Mouse (Mus musculus) embryonic facial prominence, embryonic 15.5 days (tissue): ENCODE measurements around the gene Nup160. TPM values are rescaled to one million over a fixed set of nuclear protein-coding genes. Genes with fewer than 3 reads are reported as not detected.

Experiments
- ATAC-seq: fragments of 200-750 bp; cut with Nextera tagmentation; 2 replicates; pipeline ENCODE4 v1.8.0; 2017; ENCODE audit warnings: low read depth, moderate TSS enrichment; ENCODE audit not compliant: insufficient number of reproducible peaks, low FRiP score, low TSS enrichment
- H3K27ac ChIP-seq: fragments of 300-500 bp; sonication (generic); replicated peaks from 2 replicates; pipeline ENCODE4 v1.5.1; 2015; ENCODE audit warnings: mild to moderate bottlenecking, inconsistent platforms
- H3K27me3 ChIP-seq: fragments of 300-500 bp; sonication (generic); 2 replicates; pipeline ENCODE4 v1.6.1; 2015; ENCODE audit warnings: inconsistent platforms
- H3K36me3 ChIP-seq: fragments of 300-500 bp; sonication (generic); 2 replicates; pipeline ENCODE4 v1.6.1; 2015; ENCODE audit warnings: mild to moderate bottlenecking, inconsistent platforms
- H3K4me1 ChIP-seq: fragments of 300-500 bp; sonication (generic); 2 replicates; pipeline ENCODE4 v1.6.1; 2015; ENCODE audit warnings: inconsistent platforms
- H3K4me2 ChIP-seq: fragments of 300-500 bp; sonication (generic); replicated peaks from 2 replicates; pipeline ENCODE4 v1.6.1; 2015; ENCODE audit warnings: mild to moderate bottlenecking, inconsistent platforms
- H3K4me3 ChIP-seq: fragments of 300-500 bp; sonication (generic); replicated peaks from 2 replicates; pipeline ENCODE4 v1.5.1; 2015; ENCODE audit warnings: mild to moderate bottlenecking, inconsistent platforms
- H3K9ac ChIP-seq: fragments of 300-500 bp; sonication (generic); 2 replicates; pipeline ENCODE4 v1.6.1; 2015; ENCODE audit warnings: inconsistent platforms
- H3K9me3 ChIP-seq: fragments of 300-500 bp; sonication (generic); replicated peaks from 2 replicates; pipeline ENCODE4 v1.6.1; 2016; ENCODE audit warnings: inconsistent platforms
- WGBS: fragments of 180-500 bp; shearing (Covaris S2); methylation state at CpG from one replicate; pipeline ENCODE4 v1.1.7; 2015; 5-methylcytosine and 5-hydroxymethylcytosine counted together
- polyA plus RNA-seq: library from polyadenylated mRNA; unstranded; fragments of >200 nt; fragmentation: Nextera tagmentation; extraction: Ambion mirVana; gene quantifications from 2 replicates; pipeline ENCODE4 v1.2.1, GENCODE M21; 2015

Nup160 gene
- polyA plus RNA-seq, 1 experiment from 2014 or later: 30.7 TPM

- no peak overlapping the region for H3K4me3 ChIP-seq
- no peaks in the 10 kb centered on the region for H3K4me1 ChIP-seq
- no peaks in the 10 kb centered on the region for H3K9me3 ChIP-seq
- no peak overlapping the region for H3K9ac ChIP-seq
- H3K4me2 ChIP-seq: no peak overlapping the region
- H3K27ac ChIP-seq: no peak overlapping the region
- ATAC-seq: no peak
- peaks cover 79% of the 10 kb centered on the region for H3K36me3 ChIP-seq
- WGBS: 88% methylated on average over 7 of the region's 7 CpGs
- H3K27me3 ChIP-seq: no peaks in the 10 kb centered on the region
Measured at GRCm38 (mm10) chr2:90715555-90716092, 38.6 kb downstream of the Nup160 start.

GRCm38 (mm10) chr2:90717366-90717765, 40.4 kb downstream of the Nup160 start:
- H3K9ac ChIP-seq: no peak overlapping the region
- ATAC-seq: no peak
- H3K36me3 ChIP-seq: peaks cover 73% of the 10 kb centered on the region
- H3K27me3 ChIP-seq: no peaks in the 10 kb centered on the region
- no peak overlapping the region for H3K4me3 ChIP-seq
- 90% methylated on average over 4 of the region's 4 CpGs for WGBS
- H3K9me3 ChIP-seq: no peaks in the 10 kb centered on the region
- no peak overlapping the region for H3K27ac ChIP-seq
- H3K4me1 ChIP-seq: no peaks in the 10 kb centered on the region
- H3K4me2 ChIP-seq: no peak overlapping the region

- H3K4me1 ChIP-seq: no peaks in the 10 kb centered on the region
- H3K9ac ChIP-seq: no peak overlapping the region
- no peaks in the 10 kb centered on the region for H3K27me3 ChIP-seq
- H3K4me2 ChIP-seq: no peak overlapping the region
- H3K9me3 ChIP-seq: no peaks in the 10 kb centered on the region
- ATAC-seq: no peak
- H3K36me3 ChIP-seq: peaks cover 73% of the 10 kb centered on the region
- no peak overlapping the region for H3K27ac ChIP-seq
- 94% methylated on average over 5 of the region's 5 CpGs for WGBS
- H3K4me3 ChIP-seq: no peak overlapping the region
Measured at GRCm38 (mm10) chr2:90717948-90718347, 40.9 kb downstream of the Nup160 start.

DNA sequence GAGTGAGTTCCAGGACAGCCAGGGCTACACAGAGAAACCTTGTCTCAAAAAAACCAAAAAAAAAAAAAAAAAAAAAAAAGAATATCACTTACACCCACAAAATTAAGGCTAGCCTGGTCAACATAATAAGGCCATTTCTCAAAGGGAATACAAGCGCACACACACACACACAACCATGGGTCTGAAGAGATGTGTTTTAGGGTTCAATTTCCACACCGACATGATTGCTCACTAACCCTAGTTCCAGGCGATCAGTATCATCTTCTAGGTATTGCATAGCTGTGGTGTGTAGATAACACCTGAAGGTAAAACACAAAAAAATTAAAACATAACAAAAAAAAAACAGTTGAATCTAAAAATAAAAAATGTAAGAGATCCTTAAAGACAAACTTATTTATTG, 49.8 kb downstream of the Nup160 start:
- H3K4me3 ChIP-seq: no peak overlapping the region
- H3K27ac ChIP-seq: no peak overlapping the region
- no peak for ATAC-seq
- H3K4me2 ChIP-seq: no peak overlapping the region
- H3K36me3 ChIP-seq: peaks cover 85% of the 10 kb centered on the region
- whole genome bisulfite sequencing: 96% methylated on average over 3 of the region's 3 CpGs
- H3K27me3 ChIP-seq: no peaks in the 10 kb centered on the region
- no peaks in the 10 kb centered on the region for H3K4me1 ChIP-seq
- no peaks in the 10 kb centered on the region for H3K9me3 ChIP-seq
- H3K9ac ChIP-seq: no peak overlapping the region

DNA sequence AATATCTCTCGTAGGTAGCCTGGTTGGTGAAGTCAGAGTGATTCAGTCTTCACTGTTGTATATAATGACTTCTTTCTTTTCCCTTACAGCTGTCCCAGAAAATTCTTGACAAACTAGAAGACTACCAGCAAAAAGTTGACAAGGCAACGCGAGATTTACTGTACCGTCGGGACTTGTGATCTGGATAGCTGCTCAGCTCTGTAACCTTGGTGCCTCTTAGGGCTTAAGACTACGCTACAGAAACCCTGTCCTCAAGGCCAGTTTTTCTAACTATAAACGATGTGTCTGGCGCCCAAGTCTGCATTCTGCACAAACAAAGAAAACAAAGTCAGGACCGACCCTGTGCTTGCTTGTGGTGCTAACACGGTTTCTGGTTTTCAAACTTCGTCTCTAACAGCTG, 58.3 kb downstream of the Nup160 start:
- 90% methylated on average over 11 of the region's 11 CpGs for WGBS
- no peak for ATAC-seq
- H3K4me3 ChIP-seq: no peak overlapping the region
- H3K27me3 ChIP-seq: no peaks in the 10 kb centered on the region
- no peaks in the 10 kb centered on the region for H3K4me1 ChIP-seq
- H3K9ac ChIP-seq: no peak overlapping the region
- no peak overlapping the region for H3K4me2 ChIP-seq
- H3K27ac ChIP-seq: no peak overlapping the region
- H3K9me3 ChIP-seq: no peaks in the 10 kb centered on the region
- H3K36me3 ChIP-seq: peaks cover 64% of the 10 kb centered on the region

DNA sequence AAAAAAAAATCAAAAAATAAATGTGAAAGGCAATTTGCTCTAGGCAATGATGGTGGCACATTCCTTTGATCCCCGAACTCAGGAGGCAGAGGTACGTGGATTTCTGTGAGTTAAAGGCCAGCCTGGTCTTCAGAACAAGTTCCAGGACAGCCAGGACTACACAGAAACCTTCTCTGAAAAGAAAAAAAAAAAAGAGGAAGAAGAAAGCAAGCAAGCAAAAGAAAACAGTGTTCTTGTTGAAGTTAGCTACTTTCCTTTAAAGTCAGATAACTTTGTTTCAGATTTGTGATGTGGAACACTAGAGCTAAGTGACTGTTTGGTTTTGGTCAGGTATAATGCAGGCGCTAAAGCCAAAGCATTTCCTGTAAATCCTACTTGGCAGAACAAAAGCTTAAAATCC, 61.8 kb downstream of the Nup160 start:
- Histone ChIP-seq H3K9ac (no peak overlapping the region), H3K27ac (no peak overlapping the region), H3K27me3 (no peaks in the 10 kb centered on the region), H3K4me2 (no peak overlapping the region), H3K4me3 (no peak overlapping the region), H3K9me3 (no peaks in the 10 kb centered on the region), H3K36me3 (peaks cover 37% of the 10 kb centered on the region), H3K4me1 (no peaks in the 10 kb centered on the region)
- 87% methylated on average over 3 of the region's 3 CpGs for WGBS
- no peak for ATAC-seq

GRCm38 (mm10) chr2:90739327-90739726, 62.3 kb downstream of the Nup160 start:
- no peak overlapping the region for H3K9ac ChIP-seq
- no peaks in the 10 kb centered on the region for H3K27me3 ChIP-seq
- H3K36me3 ChIP-seq: peaks cover 33% of the 10 kb centered on the region
- no peak overlapping the region for H3K4me3 ChIP-seq
- no peaks in the 10 kb centered on the region for H3K9me3 ChIP-seq
- H3K27ac ChIP-seq: no peak overlapping the region
- 76% methylated on average over 3 of the region's 3 CpGs for WGBS
- no peak for ATAC-seq
- H3K4me1 ChIP-seq: 0 out of 2 replicates have a peak, but pooled peaks cover 1% of the 10 kb centered on the region
- no peak overlapping the region for H3K4me2 ChIP-seq

GRCm38 (mm10) chr2:90739921-90740320, 62.9 kb downstream of the Nup160 start:
- H3K27ac ChIP-seq: no peak overlapping the region
- 80% methylated on average over 5 of the region's 5 CpGs for WGBS
- H3K4me1 ChIP-seq: 0 out of 2 replicates have a peak, but pooled peaks cover 5% of the 10 kb centered on the region
- H3K27me3 ChIP-seq: no peaks in the 10 kb centered on the region
- no peak overlapping the region for H3K4me3 ChIP-seq
- peak; percentile 72; the same call in 1 of the 2 replicates for ATAC-seq
- H3K36me3 ChIP-seq: peaks cover 27% of the 10 kb centered on the region
- H3K9me3 ChIP-seq: no peaks in the 10 kb centered on the region
- no peak overlapping the region for H3K4me2 ChIP-seq
- H3K9ac ChIP-seq: no peak overlapping the region

GRCm38 (mm10) chr2:90744285-90745052, 67.5 kb downstream of the Nup160 start:
- Histone ChIP-seq H3K9me3 (no peaks in the 10 kb centered on the region), H3K27ac (peak overlapping the region; percentile 97), H3K4me1 (peaks cover 23% of the 10 kb centered on the region), H3K9ac (no peak overlapping the region), H3K4me3 (peak overlapping the region; percentile 99), H3K36me3 (peaks cover 4% of the 10 kb centered on the region; the same call in 1 of the 2 replicates), H3K4me2 (peak overlapping the region; percentile 49), H3K27me3 (no peaks in the 10 kb centered on the region)
- no peak for ATAC-seq
- WGBS: 62% methylated on average over 12 of the region's 12 CpGs

- H3K4me3 ChIP-seq: peak within 1 kb of the TSS; percentile 99
- H3K4me1 ChIP-seq: peaks cover 27% of the 10 kb centered on the region
- H3K9ac ChIP-seq: peak within 1 kb of the TSS; percentile 98
- peak within 1 kb of the TSS; percentile 97 for H3K27ac ChIP-seq
- WGBS: under 1% methylated on average over 42 of the region's 44 CpGs
- H3K4me2 ChIP-seq: peak within 1 kb of the TSS; percentile 71
- ATAC-seq: peak; percentile 99
- peaks cover 10% of the 10 kb centered on the region; the same call in 1 of the 2 replicates for H3K36me3 ChIP-seq
- H3K9me3 ChIP-seq: no peaks in the 10 kb centered on the region
- H3K27me3 ChIP-seq: no peaks in the 10 kb centered on the region
Measured at GRCm38 (mm10) chr2:90745053-90745678, 68.2 kb downstream of the Nup160 start, which contains the start of gene Fnbp4. Gene Fnbp4, plus strand, starts transcription at chr2:90745370.

GRCm38 (mm10) chr2:90745740-90746537, 68.9 kb downstream of the Nup160 start:
- Histone ChIP-seq H3K4me1 (peaks cover 27% of the 10 kb centered on the region), H3K4me3 (peak overlapping the region; percentile 99), H3K36me3 (peaks cover 16% of the 10 kb centered on the region; the same call in 1 of the 2 replicates), H3K9ac (peak overlapping the region; percentile 98), H3K27me3 (no peaks in the 10 kb centered on the region), H3K9me3 (no peaks in the 10 kb centered on the region), H3K27ac (peak overlapping the region; percentile 97), H3K4me2 (peak overlapping the region; percentile 71)
- ATAC-seq: 0 out of 2 replicates have a peak, but pooled peaks have one; percentile 12
- WGBS: under 1% methylated on average over 54 of the region's 54 CpGs
